Mouse (Mus musculus) erythroblast, embryonic 14.5 days (primary cell): Measurements from ENCODE around the gene Dmwd. TPM values are rescaled to one million over a fixed set of nuclear protein-coding genes. Genes with fewer than 3 reads are reported as not detected.

Experiments used
- H3K27me3 ChIP-seq: 2 replicates; pipeline ENCODE4 v1.6.1; 2012; ENCODE audit warnings: inconsistent platforms; ENCODE audit not compliant: control insufficient read depth
- H3K36me3 ChIP-seq: 2 replicates; pipeline ENCODE4 v1.6.1; 2012; ENCODE audit warnings: mild to moderate bottlenecking, inconsistent platforms; ENCODE audit not compliant: control insufficient read depth
- H3K4me1 ChIP-seq: 2 replicates; pipeline ENCODE4 v1.6.1; 2012; ENCODE audit warnings: inconsistent platforms; ENCODE audit not compliant: control insufficient read depth
- H3K4me3 ChIP-seq: replicated peaks from 2 replicates; pipeline ENCODE3; 2012; ENCODE audit warnings: moderate library complexity, mild to moderate bottlenecking, inconsistent platforms
- H3K9me3 ChIP-seq: 2 replicates; pipeline ENCODE4 v1.6.1; 2012; ENCODE audit warnings: low read length, inconsistent platforms, mixed read lengths; ENCODE audit not compliant: control insufficient read depth
- GATA1 ChIP-seq: IDR thresholded peaks from 2 replicates; pipeline ENCODE4 v1.6.1; 2012; ENCODE audit warnings: low read length, inconsistent platforms, mixed read lengths
- TAL1 ChIP-seq: IDR thresholded peaks from 3 replicates; pipeline ENCODE4 v1.6.1; 2012; ENCODE audit warnings: low read length, inconsistent platforms, mixed read lengths
- polyA plus RNA-seq: library from polyadenylated mRNA; stranded (reverse); fragments of >175 nt; gene quantifications from 2 replicates; pipeline ENCODE4 v1.2.3, GENCODE M21; 2012

Gene Dmwd
- polyA plus RNA-seq, 1 experiment, result 8.5 TPM

- Histone ChIP-seq H3K4me3 (no peak overlapping the region), H3K36me3 (peaks cover 14% of the 10 kb centered on the region), H3K4me1 (peaks cover 69% of the 10 kb centered on the region), H3K9me3 (no peaks in the 10 kb centered on the region), H3K27me3 (peaks cover 45% of the 10 kb centered on the region)
- TF ChIP-seq TAL1 (no peak), GATA1 (no peak)
Measured at GRCm38 (mm10) chr7:19091913-19092312, 15.9 kb downstream of the Dmwd start.

GRCm38 (mm10) chr7:19092381-19093173 is 16.6 kb downstream of the Dmwd start:
- Histone ChIP-seq H3K27me3 (peaks cover 52% of the 10 kb centered on the region), H3K4me3 (peak overlapping the region; percentile 74), H3K9me3 (no peaks in the 10 kb centered on the region), H3K36me3 (peaks cover 11% of the 10 kb centered on the region), H3K4me1 (peaks cover 69% of the 10 kb centered on the region)
- TF ChIP-seq GATA1 (no peak), TAL1 (no peak)

GRCm38 (mm10) chr7:19093174-19093521 is 17.1 kb downstream of the Dmwd start:
- H3K4me1 ChIP-seq, result peaks cover 66% of the 10 kb centered on the region
- no peaks in the 10 kb centered on the region for H3K9me3 ChIP-seq
- TF ChIP-seq TAL1 (no peak), GATA1 (no peak)
- peaks cover 57% of the 10 kb centered on the region for H3K27me3 ChIP-seq
- peak overlapping the region; percentile 74 for H3K4me3 ChIP-seq
- peaks cover 6% of the 10 kb centered on the region for H3K36me3 ChIP-seq

- peaks cover 58% of the 10 kb centered on the region for H3K27me3 ChIP-seq
- no peak for TF ChIP-seq GATA1
- TF ChIP-seq TAL1, result no peak
- H3K4me1 ChIP-seq, result peaks cover 60% of the 10 kb centered on the region
- peak overlapping the region; percentile 74 for H3K4me3 ChIP-seq
- no peaks in the 10 kb centered on the region for H3K9me3 ChIP-seq
- H3K36me3 ChIP-seq, result peaks cover 5% of the 10 kb centered on the region
Measured at GRCm38 (mm10) chr7:19093537-19094385, 17.7 kb downstream of the Dmwd start.

GRCm38 (mm10) chr7:19094471-19094825 is 18.4 kb downstream of the Dmwd start, which contains the start of gene Six5:
TSS of gene Six5 (plus strand) at chr7:19094594.
- Histone ChIP-seq H3K9me3 (no peaks in the 10 kb centered on the region), H3K4me3 (peak within 1 kb of the TSS; percentile 74), H3K27me3 (peaks cover 61% of the 10 kb centered on the region), H3K36me3 (peaks cover 5% of the 10 kb centered on the region), H3K4me1 (peaks cover 58% of the 10 kb centered on the region)
- TF ChIP-seq GATA1, result no peak
- no peak for TF ChIP-seq TAL1

- Histone ChIP-seq H3K4me3 (peak overlapping the region; percentile 74), H3K27me3 (peaks cover 61% of the 10 kb centered on the region), H3K36me3 (peaks cover 5% of the 10 kb centered on the region), H3K9me3 (no peaks in the 10 kb centered on the region), H3K4me1 (peaks cover 58% of the 10 kb centered on the region)
- TF ChIP-seq GATA1 (no peak), TAL1 (no peak)
Measured at GRCm38 (mm10) chr7:19094826-19095750, 19.1 kb downstream of the Dmwd start.

GRCm38 (mm10) chr7:19095751-19096110 is 19.7 kb downstream of the Dmwd start:
- Histone ChIP-seq H3K4me3 (peak overlapping the region; percentile 74), H3K36me3 (peaks cover 3% of the 10 kb centered on the region), H3K9me3 (no peaks in the 10 kb centered on the region), H3K27me3 (peaks cover 61% of the 10 kb centered on the region), H3K4me1 (peaks cover 58% of the 10 kb centered on the region)
- TF ChIP-seq GATA1, result no peak
- no peak for TF ChIP-seq TAL1

- Histone ChIP-seq H3K4me3 (no peak overlapping the region), H3K9me3 (no peaks in the 10 kb centered on the region), H3K4me1 (peaks cover 58% of the 10 kb centered on the region), H3K36me3 (peaks cover 3% of the 10 kb centered on the region; the same call in 1 of the 2 replicates), H3K27me3 (peaks cover 57% of the 10 kb centered on the region)
- TF ChIP-seq GATA1, result no peak
- no peak for TF ChIP-seq TAL1
Measured at GRCm38 (mm10) chr7:19096421-19096976, 20.5 kb downstream of the Dmwd start.
